In genomic region chr17:63025238-63025637, GRCm38 (mm10) we compare ENCODE assay signal across 10 mouse cellular contexts.
DNase-seq lines count a peak whose midpoint lies in the region; ATAC-seq and TF ChIP-seq lines count a peak whose summit lies in the region.
"Had no signal": no experiment of that assay in that cellular context is flagged by ENCODE, and none has a peak within 500 bp of the region (broad histone marks: within the 10 kb centered on the region; RNA-seq: fewer than 3 reads in every experiment).

No protein-coding gene starts in this region.

- no peak for DNase-seq in stomach, postnatal 0 days (ENCODE audit: low spot score)
- peak; percentile 73 for DNase-seq in telencephalon, adult 2 months (ENCODE audit: low read depth, low spot score)
- no peak for DNase-seq in kidney, adult 8-10 months
- no peak for DNase-seq in cerebellum, adult 9-10 months
- no peak for DNase-seq in urinary bladder, postnatal 10 days (ENCODE audit: low spot score)

- no peak overlapping the region for H3K27ac ChIP-seq in stomach, embryonic 15.5 days
- no peak overlapping the region for H3K27ac ChIP-seq in stomach, postnatal 0 days (replicated peaks)
- no peak overlapping the region for H3K27ac ChIP-seq in limb, embryonic 15.5 days

- no peaks in the 10 kb centered on the region for H3K36me3 ChIP-seq in stomach, embryonic 15.5 days
- H3K36me3 ChIP-seq in stomach, postnatal 0 days (ENCODE audit: control insufficient read depth, insufficient read depth, low read length), result no peaks in the 10 kb centered on the region
- no peaks in the 10 kb centered on the region for H3K36me3 ChIP-seq in limb, embryonic 15.5 days
- H3K36me3 ChIP-seq: G1E had no signal

- TF ChIP-seq CTCF in stomach, postnatal 0 days (IDR thresholded peaks at IDR 0.05; ENCODE audit: low read depth), result no peak

- no peaks in the 10 kb centered on the region for H3K9me3 ChIP-seq in stomach, embryonic 15.5 days
- H3K9me3 ChIP-seq in stomach, postnatal 0 days (ENCODE audit: control insufficient read depth, low read length), result no peaks in the 10 kb centered on the region
- no peaks in the 10 kb centered on the region for H3K9me3 ChIP-seq in limb, embryonic 15.5 days
- H3K9me3 ChIP-seq: G1E had no signal

- no peak for ATAC-seq in stomach, embryonic 15.5 days (ENCODE audit: insufficient read depth, low FRiP score, low read depth)
- ATAC-seq in stomach, postnatal 0 days (ENCODE audit: low FRiP score, low TSS enrichment), result no peak
- peak; percentile 67 for ATAC-seq in frontal cortex, adult (ENCODE audit: low TSS enrichment)
- ATAC-seq in limb, embryonic 15.5 days (ENCODE audit: insufficient number of reproducible peaks, low FRiP score, low TSS enrichment, low read depth), result 0 out of 2 replicates have a peak, but pooled peaks have one; percentile 58

- H3K4me3 ChIP-seq in stomach, embryonic 15.5 days (replicated peaks), result no peak overlapping the region
- H3K4me3 ChIP-seq in stomach, postnatal 0 days (ENCODE audit: low read depth, low read length), result no peak overlapping the region
- 0 out of 2 replicates have a peak overlapping the region, but pooled peaks have one; percentile 8 for H3K4me3 ChIP-seq in limb, embryonic 15.5 days

- H3K27me3 ChIP-seq in stomach, embryonic 15.5 days (replicated peaks), result no peaks in the 10 kb centered on the region
- no peaks in the 10 kb centered on the region for H3K27me3 ChIP-seq in stomach, postnatal 0 days (ENCODE audit: control insufficient read depth, insufficient read depth, low read length)
- H3K27me3 ChIP-seq in limb, embryonic 15.5 days, result no peaks in the 10 kb centered on the region

- 0 out of 2 replicates have a peak overlapping the region, but pooled peaks have one; percentile 21 for H3K4me2 ChIP-seq in stomach, embryonic 15.5 days
- H3K4me2 ChIP-seq in stomach, postnatal 0 days (replicated peaks; ENCODE audit: low read depth), result no peak overlapping the region; the same call in 1 of the 2 replicates
- H3K4me2 ChIP-seq in limb, embryonic 15.5 days, result peak overlapping the region; percentile 43
- H3K4me2 ChIP-seq: liver, embryonic 11.5 days had no signal

- 52% methylated on average over 15 of the region's 15 CpGs for whole genome bisulfite sequencing in stomach, embryonic 15.5 days
- 42% methylated on average over 15 of the region's 15 CpGs for WGBS in stomach, postnatal 0 days
- WGBS in limb, embryonic 15.5 days, result 15% methylated on average over 15 of the region's 15 CpGs

- 0 out of 2 replicates have a peak, but pooled peaks cover 3% of the 10 kb centered on the region for H3K4me1 ChIP-seq in stomach, embryonic 15.5 days
- H3K4me1 ChIP-seq in stomach, postnatal 0 days (replicated peaks; ENCODE audit: control insufficient read depth, insufficient read depth), result no peaks in the 10 kb centered on the region
- peaks cover 6% of the 10 kb centered on the region; the same call in 1 of the 2 replicates for H3K4me1 ChIP-seq in limb, embryonic 15.5 days

- no peak for TF ChIP-seq EP300 in stomach, postnatal 0 days (optimal IDR thresholded peaks at IDR 0.05)

- H3K9ac ChIP-seq in stomach, embryonic 15.5 days, result no peak overlapping the region
- H3K9ac ChIP-seq in stomach, postnatal 0 days (ENCODE audit: low read length), result no peak overlapping the region
- H3K9ac ChIP-seq in limb, embryonic 15.5 days, result no peak overlapping the region

Comparison
In these comparisons a context has a peak if more than half of its experiments do, and no peak if none do; other contexts are left out.
1. ATAC-seq: peak in frontal cortex, adult (single experiment) and limb, embryonic 15.5 days (single experiment); none in stomach, embryonic 15.5 days (single experiment) and stomach, postnatal 0 days (single experiment).